Mouse (Mus musculus) thymus, adult 2 months (tissue): ENCODE measurements around the gene Tnip3. TPM values are rescaled to one million over a fixed set of nuclear protein-coding genes. Genes with fewer than 3 reads are reported as not detected.

Experiments
- DNase-seq: peaks from one replicate; pipeline ENCODE4 v3.0.0; 2021
- H3K27ac ChIP-seq: fragments of 200-500 bp; 2 replicates; pipeline ENCODE4 v1.5.1; 2012; ENCODE audit warnings: low read length, control low read depth; ENCODE audit not compliant: control insufficient read depth, insufficient read depth
- H3K27me3 ChIP-seq: fragments of 200-500 bp; 2 replicates; pipeline ENCODE4 v1.6.1; 2012; ENCODE audit warnings: mild to moderate bottlenecking, low read length, moderate library complexity, mixed read lengths; ENCODE audit not compliant: control insufficient read depth, insufficient read depth
- H3K36me3 ChIP-seq: fragments of 200-500 bp; 2 replicates; pipeline ENCODE4 v1.6.1; 2012; ENCODE audit warnings: mild to moderate bottlenecking, low read length, moderate library complexity; ENCODE audit not compliant: control insufficient read depth, insufficient read depth
- H3K4me1 ChIP-seq: fragments of 200-500 bp; replicated peaks from 2 replicates; pipeline ENCODE4 v1.6.1; 2012; ENCODE audit warnings: low read length; ENCODE audit not compliant: control insufficient read depth, insufficient read depth
- H3K4me3 ChIP-seq: fragments of 200-500 bp; 2 replicates; pipeline ENCODE4 v1.5.1; 2012; ENCODE audit warnings: mild to moderate bottlenecking, low read length, control low read depth, moderate library complexity; ENCODE audit not compliant: control insufficient read depth, insufficient read depth
- CTCF ChIP-seq: fragments of 200-500 bp; IDR thresholded peaks from 2 replicates; pipeline ENCODE4 v1.5.1; 2012; ENCODE audit warnings: mild to moderate bottlenecking, control low read depth, low read length, moderate library complexity, borderline replicate concordance; ENCODE audit not compliant: control insufficient read depth, poor library complexity, insufficient read depth; ENCODE audit errors: extremely low read depth
- POLR2A ChIP-seq: fragments of 200-500 bp; IDR thresholded peaks from 2 replicates; pipeline ENCODE4 v1.6.1; 2012; ENCODE audit warnings: mild to moderate bottlenecking, low read length, control low read depth, moderate library complexity; ENCODE audit not compliant: control insufficient read depth, poor library complexity, insufficient read depth; ENCODE audit errors: extremely low read depth
- WGBS: fragments of 180-500 bp; shearing (Covaris S2); methylation state at CpG from one replicate; pipeline ENCODE4 v1.1.7; 2018; 5-methylcytosine and 5-hydroxymethylcytosine counted together
- polyA plus RNA-seq: library from polyadenylated mRNA; depleted of rRNA; stranded (reverse); fragments of >200 nt; gene quantifications from 2 replicates; pipeline ENCODE4 v1.2.3, GENCODE M21; 2012

Gene Tnip3
- polyA plus RNA-seq, 1 experiment, result 1.8 TPM

DNA sequence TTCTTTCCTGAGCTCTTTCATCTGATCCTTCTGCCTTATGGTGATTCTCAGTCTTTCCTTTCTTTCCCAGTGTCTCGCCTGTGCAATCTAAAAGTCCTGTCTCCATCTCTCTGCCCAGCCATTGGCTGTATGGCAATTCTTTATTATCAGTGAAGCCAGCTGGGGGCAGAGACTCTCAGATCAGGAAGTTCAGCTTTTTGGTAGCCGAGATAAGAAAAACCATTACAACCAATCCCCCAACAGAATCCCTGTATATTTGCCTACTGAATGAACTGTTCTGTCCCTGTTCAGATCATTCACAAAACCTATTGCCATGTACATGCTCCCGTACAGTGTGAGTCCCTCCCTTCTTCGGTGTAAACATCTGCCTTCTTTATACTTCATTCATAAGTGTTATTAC is 57.9 kb downstream of the Tnip3 start:
- no peak overlapping the region for H3K4me3 ChIP-seq
- WGBS, result 32% methylated on average over 4 of the region's 4 CpGs
- no peak overlapping the region for H3K27ac ChIP-seq
- TF ChIP-seq CTCF (no peak), POLR2A (no peak)
- H3K4me1 ChIP-seq, result no peaks in the 10 kb centered on the region; the same call in 1 of the 2 replicates
- H3K36me3 ChIP-seq, result no peaks in the 10 kb centered on the region
- no peaks in the 10 kb centered on the region for H3K27me3 ChIP-seq
- no peak for DNase-seq

DNA sequence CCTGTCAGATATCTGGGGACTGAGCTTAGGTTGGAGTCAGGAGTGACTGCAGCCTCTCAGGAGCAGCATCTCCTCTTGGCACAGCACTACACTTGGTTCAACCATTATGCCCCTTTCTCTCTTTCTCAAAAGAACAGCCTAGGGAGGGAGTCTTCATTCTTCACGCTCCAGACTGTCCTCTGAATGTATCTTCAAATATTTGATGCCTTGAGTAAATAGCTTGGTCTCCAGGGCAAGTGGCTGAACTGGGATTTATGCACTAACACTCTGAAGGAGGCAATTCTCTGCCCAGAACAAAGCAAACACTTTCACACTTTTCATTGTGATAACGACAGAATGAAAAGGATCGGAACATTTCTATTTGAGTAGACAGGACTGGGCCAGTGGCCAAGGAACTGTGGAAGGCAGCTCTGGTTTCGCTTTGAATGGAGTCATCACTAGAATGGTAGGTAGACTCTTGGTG is 59.8 kb downstream of the Tnip3 start:
- Histone ChIP-seq H3K4me1 (no peaks in the 10 kb centered on the region; the same call in 1 of the 2 replicates), H3K4me3 (no peak overlapping the region), H3K27ac (no peak overlapping the region), H3K27me3 (no peaks in the 10 kb centered on the region), H3K36me3 (no peaks in the 10 kb centered on the region)
- no peak for TF ChIP-seq CTCF
- no peak for TF ChIP-seq POLR2A
- DNase-seq, result no peak
- 54% methylated on average over 4 of the region's 4 CpGs for WGBS

DNA sequence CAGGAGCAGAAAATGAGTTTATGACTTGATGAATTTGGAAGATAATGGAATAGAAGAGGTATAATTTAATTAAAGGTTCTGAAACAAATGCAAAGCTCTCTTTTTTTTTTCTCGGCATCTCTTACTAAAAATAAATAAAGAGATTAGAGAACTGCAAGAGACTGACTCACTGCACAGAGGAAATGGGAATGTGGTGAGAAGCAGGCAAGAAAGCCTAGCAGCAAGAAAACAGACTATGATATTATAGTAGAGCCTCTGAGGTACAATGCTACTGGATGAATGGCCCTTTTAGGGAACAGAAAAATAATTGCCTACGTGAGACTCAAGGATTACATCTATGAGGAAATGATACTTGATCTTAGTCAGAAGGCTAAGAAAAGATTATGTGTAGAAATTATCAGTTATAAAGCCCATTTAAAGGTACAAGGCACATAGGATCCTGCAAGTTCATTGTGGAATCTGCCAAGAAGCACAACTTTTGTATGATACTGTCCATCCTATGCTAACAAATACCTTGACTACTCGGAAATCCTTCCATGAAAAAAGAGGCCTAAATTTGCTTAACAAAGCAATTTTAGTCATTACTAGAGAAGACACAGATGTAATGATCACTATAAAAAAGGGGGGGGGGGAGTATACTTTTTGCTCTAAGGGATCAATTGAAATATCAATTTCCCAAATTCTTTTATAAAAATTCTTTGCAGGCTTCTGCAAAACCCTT is 60.4 kb downstream of the Tnip3 start:
- no peaks in the 10 kb centered on the region for H3K36me3 ChIP-seq
- no peaks in the 10 kb centered on the region for H3K4me1 ChIP-seq
- no peak overlapping the region for H3K27ac ChIP-seq
- WGBS, result 55% methylated on average over 3 of the region's 3 CpGs
- no peak overlapping the region for H3K4me3 ChIP-seq
- no peaks in the 10 kb centered on the region for H3K27me3 ChIP-seq
- DNase-seq, result no peak
- TF ChIP-seq POLR2A (no peak), CTCF (no peak)

DNA sequence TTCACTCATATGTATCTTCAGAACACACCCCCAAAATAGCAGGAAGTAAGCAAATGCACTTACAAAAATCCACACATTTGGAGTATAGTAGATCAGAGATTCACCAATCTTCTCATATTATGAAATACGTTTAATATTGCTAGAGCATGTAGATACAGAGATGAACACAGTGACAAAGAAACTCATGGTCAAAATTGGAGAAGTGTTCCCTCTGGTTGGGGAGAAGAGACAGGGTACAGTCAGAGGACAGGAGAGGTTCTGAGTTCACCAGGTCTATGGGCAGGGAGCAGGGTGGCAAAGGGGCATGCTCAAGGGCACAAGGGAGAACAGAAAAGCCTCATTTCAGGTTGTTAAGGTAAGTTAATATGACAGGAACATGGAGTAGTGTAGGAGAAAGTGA is 63.7 kb downstream of the Tnip3 start:
- Histone ChIP-seq H3K36me3 (no peaks in the 10 kb centered on the region), H3K27ac (no peak overlapping the region), H3K27me3 (no peaks in the 10 kb centered on the region), H3K4me1 (no peaks in the 10 kb centered on the region), H3K4me3 (no peak overlapping the region)
- DNase-seq, result no peak
- TF ChIP-seq CTCF (no peak), POLR2A (no peak)
- WGBS, result 51% methylated on average over 1 of the region's 1 CpGs

DNA sequence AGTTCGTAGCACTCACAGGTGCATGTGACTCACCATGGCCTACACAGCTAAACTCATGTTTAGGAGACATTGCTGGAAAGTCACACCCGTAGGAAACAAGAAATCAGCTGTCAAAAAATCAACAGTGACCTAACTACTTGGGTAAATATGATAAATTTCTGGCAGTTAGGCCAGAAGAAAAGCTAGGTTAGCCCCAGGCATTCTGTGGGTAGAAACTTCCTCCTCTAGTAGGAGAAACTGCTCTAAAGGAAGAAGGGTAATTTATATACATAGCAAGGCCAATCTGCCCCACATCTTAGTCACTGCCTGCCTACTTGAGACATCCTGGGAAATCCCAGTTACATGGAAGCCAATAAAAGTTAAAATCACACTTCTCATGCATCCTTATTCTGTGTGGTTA is 64.9 kb downstream of the Tnip3 start:
- Histone ChIP-seq H3K27ac (no peak overlapping the region), H3K36me3 (no peaks in the 10 kb centered on the region), H3K4me3 (no peak overlapping the region), H3K4me1 (no peaks in the 10 kb centered on the region; the same call in 1 of the 2 replicates), H3K27me3 (no peaks in the 10 kb centered on the region)
- no peak for DNase-seq
- 44% methylated on average over 2 of the region's 2 CpGs for WGBS
- TF ChIP-seq POLR2A, result no peak
- TF ChIP-seq CTCF, result no peak

DNA sequence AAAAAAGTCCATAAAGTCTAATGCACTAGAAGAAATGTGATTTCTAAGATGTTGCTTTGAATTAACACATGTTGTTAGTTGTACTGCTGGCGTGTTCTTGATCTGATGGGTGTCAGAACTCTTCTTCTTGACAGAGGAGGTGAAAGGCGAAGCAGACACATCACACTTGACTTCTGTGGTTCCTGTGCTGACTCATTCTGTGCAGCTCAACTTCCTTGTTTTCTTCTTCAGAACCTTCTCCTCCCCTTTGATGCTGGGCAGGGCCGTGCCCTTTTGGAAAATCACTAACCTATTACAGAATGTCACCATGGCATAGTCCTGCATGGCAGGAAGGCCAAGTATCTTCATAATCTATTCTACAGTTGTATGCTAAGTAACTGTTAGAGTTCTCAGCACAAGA is 69.1 kb downstream of the Tnip3 start:
- H3K4me1 ChIP-seq, result no peaks in the 10 kb centered on the region; the same call in 1 of the 2 replicates
- no peak for TF ChIP-seq CTCF
- no peak for TF ChIP-seq POLR2A
- WGBS, result 28% methylated on average over 3 of the region's 3 CpGs

DNA sequence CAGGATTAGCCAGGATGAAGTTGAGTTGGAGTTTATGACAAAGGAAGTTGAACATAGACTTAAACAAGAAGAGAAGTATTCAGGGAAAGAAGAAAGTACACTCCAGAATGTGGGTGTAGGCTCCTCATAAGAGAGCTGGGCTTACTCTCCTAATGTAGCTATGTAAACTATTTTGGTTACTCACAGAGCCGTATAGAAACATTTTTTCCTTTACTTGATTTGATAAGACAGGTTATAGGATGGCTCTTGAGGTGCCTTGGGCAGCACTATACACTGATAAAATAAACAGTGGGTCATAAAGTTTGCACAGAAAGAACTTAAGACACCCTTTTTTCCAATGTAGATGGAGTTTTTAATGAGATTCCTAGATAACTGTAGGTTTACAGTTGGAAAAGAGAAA is 70.3 kb downstream of the Tnip3 start:
- peaks cover 5% of the 10 kb centered on the region for H3K4me1 ChIP-seq
- no peak for TF ChIP-seq CTCF
- TF ChIP-seq POLR2A, result no peak
- H3K27me3 ChIP-seq, result no peaks in the 10 kb centered on the region
- H3K36me3 ChIP-seq, result no peaks in the 10 kb centered on the region
- WGBS, result 95% methylated on average over 1 of the region's 1 CpGs
- H3K4me3 ChIP-seq, result no peak overlapping the region
- DNase-seq, result no peak
- no peak overlapping the region for H3K27ac ChIP-seq

More for the DNA sequence above, 69.1 kb downstream of the Tnip3 start:
- no peak for DNase-seq
- no peak overlapping the region for H3K4me3 ChIP-seq
- H3K36me3 ChIP-seq, result no peaks in the 10 kb centered on the region
- no peak overlapping the region for H3K27ac ChIP-seq
- H3K27me3 ChIP-seq, result no peaks in the 10 kb centered on the region
